Mouse (Mus musculus) gastrocnemius, adult 2 months (tissue): Measurements from ENCODE around the gene Brd4. TPM values are rescaled to one million over a fixed set of nuclear protein-coding genes. Genes with fewer than 3 reads are reported as not detected.

Experiments
- DNase-seq: peaks from one replicate; pipeline ENCODE4 v3.0.0; 2022
- H3K27ac ChIP-seq: fragments of 200-600 bp; 2 replicates; pipeline ENCODE4 v1.8.1; 2022; ENCODE audit warnings: mild to moderate bottlenecking
- H3K4me3 ChIP-seq: fragments of 200-600 bp; 2 replicates; pipeline ENCODE4 v1.8.1; 2022; ENCODE audit warnings: mild to moderate bottlenecking, moderate library complexity
- CTCF ChIP-seq: fragments of 200-600 bp; IDR thresholded peaks from 2 replicates; pipeline ENCODE4 v1.8.1; 2022; ENCODE audit warnings: antibody characterized with exemption, mild to moderate bottlenecking, moderate library complexity
- intact Hi-C: fragments of 180-260 bp; cut with DNase I; formaldehyde crosslinking; loops from one replicate; pipeline ENCODE4 v1.15.1; 2025
- total RNA-seq, 2 experiments: library from RNA; stranded (reverse); gene quantifications; 2 replicates each; pipeline ENCODE4 v1.2.3; 2021

Brd4 gene
- total RNA-seq, 2 experiments from 2014 or later = 45.8 to 47.4 TPM

- peak; percentile 72 for DNase-seq
- no peak for TF ChIP-seq CTCF
- H3K27ac ChIP-seq = peak overlapping the region; percentile 78
- H3K4me3 ChIP-seq = no peak overlapping the region
- intact Hi-C loops = loop anchor here (5.0 kb wide), 2 partner anchors 45 to 170 kb away; partner anchors contain the start of genes Hsf2bp and Rrp1b
Measured at GRCm38 (mm10) chr17:32207586-32208245, 76.8 kb downstream of the Brd4 start.

- no peak for DNase-seq
- peak overlapping the region; percentile 78 for H3K27ac ChIP-seq
Measured at GRCm38 (mm10) chr17:32205345-32205744, 79.2 kb downstream of the Brd4 start.

GRCm38 (mm10) chr17:32202972-32203371 is 81.5 kb downstream of the Brd4 start:
- Histone ChIP-seq H3K4me3 (no peak overlapping the region), H3K27ac (no peak overlapping the region)
- no peak for DNase-seq
- no peak for TF ChIP-seq CTCF
- intact Hi-C loops = no loop called here

More at GRCm38 (mm10) chr17:32205345-32205744, 79.2 kb downstream of the Brd4 start:
- no peak overlapping the region for H3K4me3 ChIP-seq
- intact Hi-C loops = loop anchor here (5.0 kb wide), 2 partner anchors 43 to 168 kb away; partner anchors contain the start of genes Hsf2bp and Rrp1b
- no peak for TF ChIP-seq CTCF

- no peak for DNase-seq
- Histone ChIP-seq H3K4me3 (no peak overlapping the region), H3K27ac (no peak overlapping the region)
- TF ChIP-seq CTCF = no peak
- intact Hi-C loops = no loop called here
Measured at GRCm38 (mm10) chr17:32201086-32201485, 83.4 kb downstream of the Brd4 start.

- DNase-seq = no peak
- no peak overlapping the region for H3K4me3 ChIP-seq
- intact Hi-C loops = no loop called here
- H3K27ac ChIP-seq = no peak overlapping the region
- TF ChIP-seq CTCF = no peak
Measured at GRCm38 (mm10) chr17:32199796-32200195, 84.7 kb downstream of the Brd4 start.

GRCm38 (mm10) chr17:32197156-32197555 is 87.4 kb downstream of the Brd4 start:
- no peak overlapping the region for H3K27ac ChIP-seq
- H3K4me3 ChIP-seq = no peak overlapping the region
- intact Hi-C loops = no loop called here
- no peak for DNase-seq
- TF ChIP-seq CTCF = no peak

- intact Hi-C loops = no loop called here
- DNase-seq = no peak
- Histone ChIP-seq H3K27ac (no peak overlapping the region), H3K4me3 (no peak overlapping the region)
- no peak for TF ChIP-seq CTCF
Measured at GRCm38 (mm10) chr17:32195725-32196124, 88.8 kb downstream of the Brd4 start.

GRCm38 (mm10) chr17:32193010-32193409 is 91.5 kb downstream of the Brd4 start:
- intact Hi-C loops = no loop called here
- no peak overlapping the region for H3K4me3 ChIP-seq

GRCm38 (mm10) chr17:32189850-32190249 is 94.7 kb downstream of the Brd4 start:
- TF ChIP-seq CTCF = no peak
- Histone ChIP-seq H3K4me3 (peak overlapping the region; percentile 63), H3K27ac (no peak overlapping the region; the same call in 1 of the 2 replicates)
- no peak for DNase-seq
- intact Hi-C loops = no loop called here

More at GRCm38 (mm10) chr17:32193010-32193409, 91.5 kb downstream of the Brd4 start:
- TF ChIP-seq CTCF = no peak
- no peak for DNase-seq
- no peak overlapping the region for H3K27ac ChIP-seq

- Histone ChIP-seq H3K4me3 (peak within 1 kb of the TSS; percentile 63), H3K27ac (peak within 1 kb of the TSS; percentile 75)
- no peak for DNase-seq
- intact Hi-C loops = no loop called here
- no peak for TF ChIP-seq CTCF
Measured at GRCm38 (mm10) chr17:32188863-32189636, 95.5 kb downstream of the Brd4 start, which contains the start of gene Ephx3. Ephx3 (minus strand) TSS chr17:32189549.

- DNase-seq = no peak
- TF ChIP-seq CTCF = no peak
- H3K27ac ChIP-seq = 0 out of 2 replicates have a peak overlapping the region, but pooled peaks have one; percentile 12
- intact Hi-C loops = no loop called here
- no peak overlapping the region for H3K4me3 ChIP-seq
Measured at GRCm38 (mm10) chr17:32183017-32183416, 101.5 kb downstream of the Brd4 start.

- DNase-seq = no peak
- Histone ChIP-seq H3K27ac (peak overlapping the region; percentile 56; the same call in 1 of the 2 replicates), H3K4me3 (no peak overlapping the region)
- no peak for TF ChIP-seq CTCF
- intact Hi-C loops = no loop called here
Measured at GRCm38 (mm10) chr17:32179621-32180491, 104.7 kb downstream of the Brd4 start.
